Mouse (Mus musculus) retina, postnatal 7 days (tissue): ENCODE results near the gene Grik5.
A peak's percentile ranks its signal among the peaks of the same experiment; 100 is the strongest.
"Not testable (repeated sequence)": the region's sequence is repeated elsewhere in the genome, so short reads cannot be mapped to it uniquely, and the experiment has no call there.

Experiments used
- DNase-seq: peaks from one replicate; pipeline ENCODE4 v3.0.0-alpha.2; 2012; ENCODE audit warnings: low read depth, low spot score

Grik5 gene

GRCm38 (mm10) chr7:25079496-25080026, 7.4 kb upstream of the Grik5 start:
- DNase-seq: no peak

- DNase-seq: no peak
Observed at GRCm38 (mm10) chr7:25077414-25077755, 5.2 kb upstream of the Grik5 start.

GRCm38 (mm10) chr7:25076663-25077413, 4.7 kb upstream of the Grik5 start:
- peak; percentile 97 for DNase-seq

GRCm38 (mm10) chr7:25076296-25076662, 4.1 kb upstream of the Grik5 start:
- DNase-seq: no peak

GRCm38 (mm10) chr7:25073924-25074323, 1.8 kb upstream of the Grik5 start:
- no peak for DNase-seq

GRCm38 (mm10) chr7:25072716-25073390, 707 bp upstream of the Grik5 start:
- DNase-seq: no peak

GRCm38 (mm10) chr7:25068724-25069123, 3.4 kb downstream of the Grik5 start:
- DNase-seq: no peak

- no peak for DNase-seq
Observed at GRCm38 (mm10) chr7:25067909-25068656, 4.1 kb downstream of the Grik5 start.

GRCm38 (mm10) chr7:25067338-25067737, 4.8 kb downstream of the Grik5 start:
- no peak for DNase-seq

GRCm38 (mm10) chr7:25063900-25064299, 8.2 kb downstream of the Grik5 start:
- no peak for DNase-seq

GRCm38 (mm10) chr7:25063346-25063745, 8.8 kb downstream of the Grik5 start:
- no peak for DNase-seq

- no peak for DNase-seq
Observed at GRCm38 (mm10) chr7:25058836-25059235, 13.3 kb downstream of the Grik5 start.

- DNase-seq: no peak
Observed at GRCm38 (mm10) chr7:25058394-25058793, 13.8 kb downstream of the Grik5 start.

- DNase-seq: no peak
Observed at GRCm38 (mm10) chr7:25057888-25058287, 14.3 kb downstream of the Grik5 start.

- no peak for DNase-seq
Observed at GRCm38 (mm10) chr7:25056951-25057350, 15.2 kb downstream of the Grik5 start.

- DNase-seq: no peak
Observed at GRCm38 (mm10) chr7:25052587-25052986, 19.6 kb downstream of the Grik5 start.

GRCm38 (mm10) chr7:25049295-25049930, 22.7 kb downstream of the Grik5 start:
- DNase-seq: no peak

- DNase-seq: no peak
Observed at GRCm38 (mm10) chr7:25047363-25047762, 24.8 kb downstream of the Grik5 start.

- DNase-seq: not testable (repeated sequence)
Observed at GRCm38 (mm10) chr7:25044599-25044998, 27.5 kb downstream of the Grik5 start.

GRCm38 (mm10) chr7:25041921-25042320, 30.2 kb downstream of the Grik5 start:
- no peak for DNase-seq

- DNase-seq: peak; percentile 72
Observed at GRCm38 (mm10) chr7:25035916-25036315, 36.2 kb downstream of the Grik5 start.

- no peak for DNase-seq
Observed at GRCm38 (mm10) chr7:25034796-25035195, 37.4 kb downstream of the Grik5 start.
